Mouse (Mus musculus) spleen, adult 2 months (tissue): ENCODE results near the gene Tspan32.

Experiments
- CTCF ChIP-seq: fragments of 200-500 bp; IDR thresholded peaks from 2 replicates; pipeline ENCODE4 v1.5.1; 2011; ENCODE audit warnings: mild to moderate bottlenecking, inconsistent platforms; ENCODE audit not compliant: insufficient read depth, insufficient read length, insufficient replicate concordance; ENCODE audit errors: extremely low read depth
- POLR2A ChIP-seq: fragments of 200-500 bp; IDR thresholded peaks from 2 replicates; pipeline ENCODE4 v1.6.1; 2011; ENCODE audit warnings: low read depth, low read length, inconsistent platforms

- TF ChIP-seq CTCF = no peak
- no peak for TF ChIP-seq POLR2A
These were observed 7.8 kb upstream of the Tspan32 start for GRCm38 (mm10) chr7:142996998-142997397.
